Mouse (Mus musculus) heart, adult 10 weeks (tissue): ENCODE measurements around the gene Fgr. TPM values are rescaled to one million over a fixed set of nuclear protein-coding genes. Genes with fewer than 3 reads are reported as not detected.

Source experiments
- polyA plus RNA-seq: library from polyadenylated mRNA; stranded (reverse); fragments of 350-450 nt; fragmentation: Illumina TruSeq; extraction: RNeasy Lipid Tissue Mini Kit (QIAGEN cat#74804); gene quantifications from one replicate; pipeline ENCODE4 v1.2.3, GENCODE M21; 2014; ENCODE audit warnings: low read depth, low replicate concordance

Fgr gene
- polyA plus RNA-seq, result 0.29 TPM

GRCm38 (mm10) chr4:132973814-132974398 lies at the start of gene Fgr:
Fgr (plus strand) TSS chr4:132974095.

GRCm38 (mm10) chr4:133011028-133011820 lies 37.3 kb downstream of the Fgr start, which contains the start of gene Ahdc1:
Ahdc1 (plus strand) TSS chr4:133011260.

Other genes starting within 250 kb of the Fgr start
- 1.7 TPM for gene Xkr8, start 241.5 kb upstream of the Fgr start, polyA plus RNA-seq
- gene Smpdl3b, start 216.8 kb upstream of the Fgr start, polyA plus RNA-seq, result 1.1 TPM
- gene Rpa2, start 205.8 kb upstream of the Fgr start, polyA plus RNA-seq, result 18.4 TPM
- gene Themis2, start 177.7 kb upstream of the Fgr start, polyA plus RNA-seq, result 2.4 TPM
- 27.0 TPM for gene Ppp1r8, start 130.9 kb upstream of the Fgr start, polyA plus RNA-seq
- gene Stx12, start 89.6 kb upstream of the Fgr start, polyA plus RNA-seq, result 44.1 TPM
- 28.5 TPM for gene Fam76a, start 51.5 kb upstream of the Fgr start, polyA plus RNA-seq
- 21.5 TPM for gene Ahdc1, start 37.2 kb downstream of the Fgr start, polyA plus RNA-seq
- 28.1 TPM for gene Wasf2, start 156.4 kb downstream of the Fgr start, polyA plus RNA-seq
- gene Cd164l2, start 238.0 kb downstream of the Fgr start, polyA plus RNA-seq, result not detected
- gene Gpr3, start 238.4 kb downstream of the Fgr start, polyA plus RNA-seq, result not detected